Mouse (Mus musculus) embryonic fibroblast, embryonic 13.5 days (primary cell): ENCODE data around the gene Mrpl44. TPM values are rescaled to one million over a fixed set of nuclear protein-coding genes. Genes with fewer than 3 reads are reported as not detected.

Experiments used
- H3K27ac ChIP-seq: 2 replicates; pipeline ENCODE4 v1.5.1; 2012; ENCODE audit warnings: low read length, control low read depth, inconsistent platforms; ENCODE audit not compliant: insufficient read depth
- H3K4me1 ChIP-seq: 2 replicates; pipeline ENCODE4 v1.6.1; 2011; ENCODE audit warnings: low read length; ENCODE audit not compliant: control insufficient read depth, insufficient read depth
- H3K4me3 ChIP-seq: 2 replicates; pipeline ENCODE4 v1.5.1; 2011; ENCODE audit warnings: mild to moderate bottlenecking, control low read depth, low read length; ENCODE audit not compliant: insufficient read depth
- CTCF ChIP-seq: IDR thresholded peaks from 2 replicates; pipeline ENCODE4 v1.5.1; 2011; ENCODE audit warnings: mild to moderate bottlenecking, control low read depth, low read length, moderate library complexity, borderline replicate concordance; ENCODE audit not compliant: insufficient read depth
- POLR2A ChIP-seq: IDR thresholded peaks from 2 replicates; pipeline ENCODE4 v1.6.1; 2011; ENCODE audit warnings: low read depth, mild to moderate bottlenecking, control low read depth, low read length, moderate library complexity
- polyA plus RNA-seq: library from polyadenylated mRNA; stranded (reverse); fragments of >200 nt; gene quantifications from 2 replicates; pipeline ENCODE4 v1.2.4, GENCODE M21; 2011; ENCODE audit warnings: low read depth; ENCODE audit not compliant: missing spikeins, insufficient read length

Mrpl44 gene
- polyA plus RNA-seq, 1 experiment, result 17.3 TPM

GRCm38 (mm10) chr1:79761106-79761916 is 14.5 kb upstream of the Mrpl44 start:
- TF ChIP-seq POLR2A (peak; percentile 95), CTCF (no peak)
- Histone ChIP-seq H3K27ac (peak overlapping the region; percentile 98), H3K4me3 (peak overlapping the region; percentile 87), H3K4me1 (peaks cover 6% of the 10 kb centered on the region; the same call in 1 of the 2 replicates)

GRCm38 (mm10) chr1:79761917-79762271 is 13.9 kb upstream of the Mrpl44 start:
- Histone ChIP-seq H3K4me3 (peak overlapping the region; percentile 32), H3K27ac (no peak overlapping the region), H3K4me1 (peaks cover 6% of the 10 kb centered on the region; the same call in 1 of the 2 replicates)
- TF ChIP-seq POLR2A (no peak), CTCF (no peak)

GRCm38 (mm10) chr1:79762282-79763250 is 13.3 kb upstream of the Mrpl44 start:
- Histone ChIP-seq H3K4me3 (no peak overlapping the region), H3K27ac (no peak overlapping the region), H3K4me1 (peaks cover 6% of the 10 kb centered on the region; the same call in 1 of the 2 replicates)
- TF ChIP-seq CTCF (no peak), POLR2A (no peak)

- TF ChIP-seq POLR2A, result no peak
- H3K27ac ChIP-seq, result no peak overlapping the region
- 0 out of 2 replicates have a peak, but pooled peaks cover 3% of the 10 kb centered on the region for H3K4me1 ChIP-seq
- H3K4me3 ChIP-seq, result no peak overlapping the region
These were observed 11.8 kb upstream of the Mrpl44 start for GRCm38 (mm10) chr1:79764031-79764430.

- 0 out of 2 replicates have a peak, but pooled peaks cover 3% of the 10 kb centered on the region for H3K4me1 ChIP-seq
- H3K4me3 ChIP-seq, result no peak overlapping the region
- H3K27ac ChIP-seq, result no peak overlapping the region
- no peak for TF ChIP-seq CTCF
- TF ChIP-seq POLR2A, result no peak
These were observed 11.3 kb upstream of the Mrpl44 start for GRCm38 (mm10) chr1:79764483-79764882.

- H3K27ac ChIP-seq, result no peak overlapping the region
- H3K4me3 ChIP-seq, result no peak overlapping the region
- TF ChIP-seq POLR2A, result no peak
- TF ChIP-seq CTCF, result no peak
These were observed 7.6 kb upstream of the Mrpl44 start for GRCm38 (mm10) chr1:79768231-79768630.

GRCm38 (mm10) chr1:79774164-79774780 is 1.5 kb upstream of the Mrpl44 start:
- no peak for TF ChIP-seq POLR2A
- TF ChIP-seq CTCF, result no peak
- no peaks in the 10 kb centered on the region for H3K4me1 ChIP-seq
- no peak overlapping the region for H3K4me3 ChIP-seq
- no peak overlapping the region for H3K27ac ChIP-seq

More at GRCm38 (mm10) chr1:79768231-79768630, 7.6 kb upstream of the Mrpl44 start:
- no peaks in the 10 kb centered on the region for H3K4me1 ChIP-seq

GRCm38 (mm10) chr1:79778011-79778410 is 2.2 kb downstream of the Mrpl44 start:
- Histone ChIP-seq H3K4me1 (no peaks in the 10 kb centered on the region), H3K4me3 (no peak overlapping the region), H3K27ac (no peak overlapping the region)
- TF ChIP-seq CTCF, result no peak
- no peak for TF ChIP-seq POLR2A

GRCm38 (mm10) chr1:79782433-79782832 is 6.6 kb downstream of the Mrpl44 start:
- no peaks in the 10 kb centered on the region for H3K4me1 ChIP-seq
- no peak for TF ChIP-seq CTCF
- TF ChIP-seq POLR2A, result no peak
- H3K27ac ChIP-seq, result no peak overlapping the region
- no peak overlapping the region for H3K4me3 ChIP-seq
